Mouse (Mus musculus) G1E (cell line): ENCODE results near the gene Ube2l3.

Experiments used
- CTCF ChIP-seq: IDR thresholded peaks from 2 replicates; pipeline ENCODE4 v1.5.1; 2012; ENCODE audit warnings: low read depth, low read length, inconsistent platforms, mixed read lengths
- GATA2 ChIP-seq: IDR thresholded peaks from 2 replicates; pipeline ENCODE4 v1.6.1; 2012; ENCODE audit warnings: low read depth, low read length, inconsistent platforms, borderline replicate concordance
- POLR2AphosphoS5 ChIP-seq: IDR thresholded peaks from 2 replicates; pipeline ENCODE4 v1.6.1; 2012; ENCODE audit warnings: low read depth, low read length, inconsistent platforms; ENCODE audit not compliant: insufficient replicate concordance

GRCm38 (mm10) chr16:17232794-17233701 lies 30.6 kb upstream of the Ube2l3 start, which contains the start of gene Hic2:
- TF ChIP-seq CTCF (no peak), GATA2 (no peak), POLR2AphosphoS5 (no peak)
